Mouse (Mus musculus): ENCODE measurements around the gene Gm49387.

Gene Gm49387

DNA sequence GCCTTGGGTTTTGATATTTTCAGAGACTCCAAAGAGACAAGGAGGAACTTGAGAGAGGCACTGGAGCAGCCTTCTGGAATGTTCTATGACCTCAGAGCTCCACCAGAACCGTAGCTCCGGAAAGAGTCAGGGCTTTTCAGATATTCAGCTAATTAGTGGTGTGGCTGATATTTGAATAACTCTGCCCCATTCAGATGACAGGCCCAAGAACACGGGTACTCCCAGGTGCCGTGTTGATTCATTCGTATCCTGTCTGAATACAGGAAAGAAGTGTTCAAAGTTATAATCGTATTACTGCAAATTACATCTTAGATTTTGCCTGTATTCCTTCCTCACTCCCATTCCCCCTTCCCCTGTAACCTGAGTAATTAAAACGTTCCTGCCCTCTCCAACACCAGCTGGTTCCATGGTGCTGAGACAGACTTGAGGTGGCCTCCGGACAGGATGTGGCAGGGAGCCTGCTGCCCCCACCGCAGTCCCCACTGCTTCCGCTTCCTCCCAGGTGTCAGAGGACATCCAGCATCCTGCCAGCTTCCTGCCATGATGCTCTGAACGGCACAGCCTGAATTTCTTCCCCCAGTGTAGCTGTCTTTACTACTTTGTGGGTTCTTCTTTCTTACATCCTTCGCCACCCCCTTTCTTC lies 109.1 kb downstream of the Gm49387 start:
- in situ Hi-C loops (cut with MboI, MseI) = no loop called here

DNA sequence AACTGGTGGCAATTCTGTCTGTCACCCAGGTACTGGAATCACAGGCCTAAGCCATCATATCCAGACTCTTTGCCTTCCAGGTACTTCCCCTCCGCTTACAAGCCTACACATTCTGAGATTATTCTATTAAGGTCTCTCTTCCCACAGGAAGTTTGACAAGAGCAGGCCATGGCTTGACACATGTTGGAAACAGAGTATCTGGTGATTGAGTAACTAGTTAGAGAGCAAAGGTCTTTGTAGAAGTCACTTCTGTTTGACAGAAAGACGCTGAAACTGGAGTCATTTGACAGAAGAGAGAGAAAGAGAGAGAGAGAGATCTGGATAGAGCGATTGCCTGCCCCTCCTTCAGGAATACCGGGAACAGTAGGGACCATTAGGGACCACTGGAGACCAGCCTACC lies 109.8 kb downstream of the Gm49387 start:
- in situ Hi-C loops (cut with MboI, MseI) = no loop called here

DNA sequence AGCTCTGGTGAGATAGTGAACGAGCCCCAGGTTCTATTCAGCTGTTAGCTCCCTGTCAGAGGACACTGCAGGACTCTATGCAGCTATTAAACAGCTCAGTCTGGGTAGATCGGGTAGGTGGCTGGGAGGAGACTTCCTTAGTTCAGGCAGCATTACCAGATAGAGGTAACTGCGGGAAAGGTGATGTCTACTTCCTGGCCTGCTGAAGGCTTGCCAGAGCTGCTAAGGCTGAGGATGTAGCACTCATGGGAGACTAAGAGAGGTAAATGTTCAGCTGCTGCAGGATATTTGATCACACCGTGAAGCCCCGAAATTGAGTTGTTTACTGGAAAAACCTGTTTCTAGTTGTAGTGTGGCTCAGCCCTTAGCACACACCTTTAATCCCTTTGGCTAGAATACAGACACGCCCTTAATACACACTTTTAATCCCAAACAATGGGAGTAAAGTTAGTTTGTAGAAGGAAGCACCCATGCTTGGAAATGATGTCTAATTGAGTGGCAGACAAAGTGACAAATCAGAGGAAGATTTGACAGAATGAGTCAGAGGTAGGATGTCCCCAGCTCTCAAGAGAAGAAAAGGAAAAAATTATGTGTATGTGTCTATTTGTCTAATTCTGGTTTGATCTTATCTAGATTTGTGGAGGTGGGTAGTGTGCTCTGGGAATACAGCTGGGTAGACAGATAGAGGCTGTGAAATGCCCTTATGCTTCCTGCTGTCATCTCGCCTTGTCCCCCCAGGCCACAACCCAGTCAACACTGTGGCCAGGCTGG lies 115.5 kb downstream of the Gm49387 start:
- in situ Hi-C loops (cut with MboI, MseI) = no loop called here

DNA sequence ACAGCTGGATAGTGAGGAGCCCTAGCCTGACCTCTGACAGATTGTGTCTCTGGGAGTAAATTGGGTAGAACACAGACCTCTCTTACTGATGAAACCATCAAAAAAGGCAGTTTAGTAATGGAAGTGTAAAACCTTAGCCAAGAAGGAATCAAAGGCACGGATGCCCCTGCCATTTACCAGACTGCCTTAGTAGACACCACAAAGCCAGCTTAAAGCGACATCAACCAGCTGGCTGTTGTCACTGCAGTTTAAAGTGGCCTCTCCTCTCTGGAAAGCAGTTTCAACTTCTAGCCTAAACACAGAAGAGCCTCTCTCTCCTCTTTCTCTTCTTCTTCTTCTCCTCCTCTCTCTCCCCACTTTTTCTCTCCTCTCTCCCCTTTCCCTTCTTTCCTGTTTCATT lies 119.4 kb downstream of the Gm49387 start:
- in situ Hi-C loops (cut with MboI, MseI) = no loop called here

DNA sequence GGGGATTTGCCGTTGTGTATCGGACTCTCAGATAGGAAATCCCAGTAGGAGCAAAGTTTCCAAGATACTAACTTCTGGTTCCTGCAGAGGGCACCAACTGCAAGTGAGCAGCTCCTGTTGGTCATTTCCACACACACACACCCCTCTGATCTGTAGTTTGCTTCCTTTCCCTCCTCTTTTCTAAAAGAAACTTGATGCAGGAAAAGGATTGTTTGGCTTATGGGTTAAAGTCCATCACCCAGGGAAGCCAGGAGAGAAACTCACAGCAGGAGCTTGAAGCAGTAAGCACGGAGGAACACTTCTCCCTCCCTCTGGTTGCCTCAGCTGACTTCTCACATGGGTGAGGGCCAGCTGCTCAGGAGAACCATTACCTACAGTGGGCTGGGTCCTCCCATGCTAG lies 121.5 kb downstream of the Gm49387 start:
- in situ Hi-C loops (cut with MboI, MseI) = loop anchor here (5.0 kb wide), 1 partner anchor 73 kb away; the partner anchor contains the start of gene Colq

DNA sequence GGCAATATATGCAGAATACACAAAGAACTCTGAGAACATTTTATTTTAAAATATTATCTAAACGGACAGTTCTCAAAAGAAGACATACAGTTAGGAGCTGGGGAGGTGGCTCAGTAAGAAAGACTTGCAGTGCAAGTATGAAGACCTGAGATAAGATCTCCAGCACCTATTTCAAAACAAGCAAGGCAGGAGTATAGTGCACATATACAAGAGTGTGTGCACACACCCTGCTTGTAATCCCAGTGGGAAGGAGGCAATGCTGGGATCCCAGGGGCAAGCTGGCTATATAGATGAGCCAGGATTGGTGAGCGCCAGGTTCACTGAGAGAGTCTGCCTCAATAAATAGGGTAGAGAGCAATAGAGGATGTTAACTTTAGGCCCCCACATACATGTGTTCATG lies 124.8 kb downstream of the Gm49387 start:
- in situ Hi-C loops (cut with MboI, MseI) = loop anchor here (5.0 kb wide), 1 partner anchor 76 kb away; the partner anchor contains the start of gene Colq

DNA sequence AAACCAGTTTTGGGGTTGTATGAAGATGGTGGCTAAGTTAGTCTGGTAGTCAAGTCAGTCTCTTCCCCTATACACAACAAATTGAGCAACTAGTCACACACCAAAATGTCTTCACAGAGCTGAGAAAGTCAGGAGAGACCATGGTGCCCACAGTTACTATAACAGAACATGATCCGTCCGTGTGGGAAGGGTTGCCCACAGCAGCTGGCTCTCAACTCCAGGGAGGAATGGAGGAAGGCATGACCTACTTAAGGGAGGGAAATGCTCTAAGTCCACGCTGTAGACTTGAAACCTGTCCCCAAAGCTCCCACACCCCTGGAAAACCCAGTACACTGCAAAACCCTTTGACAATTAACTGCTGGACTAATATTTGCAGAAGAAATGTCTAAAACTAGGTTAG lies 130.4 kb downstream of the Gm49387 start:
- in situ Hi-C loops (cut with MboI, MseI) = no loop called here

DNA sequence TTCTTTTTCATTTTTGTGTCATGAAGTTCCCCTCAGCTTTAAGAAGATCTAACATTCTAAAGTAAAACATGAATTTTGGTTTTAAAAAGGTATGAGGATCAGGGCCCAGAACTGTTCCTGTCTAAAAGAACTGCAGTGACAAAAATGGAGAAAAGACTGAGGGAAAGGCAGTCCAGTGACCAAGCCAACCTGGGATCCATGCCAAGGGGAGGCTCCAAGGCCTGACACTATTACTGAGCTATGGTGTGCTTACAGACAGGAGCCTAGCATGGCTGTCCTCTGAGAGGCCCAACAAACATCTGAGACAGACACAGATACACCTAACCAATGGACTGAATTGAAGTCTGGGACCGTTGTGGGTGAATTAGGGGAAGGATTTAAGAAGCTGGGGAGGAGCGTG lies 130.8 kb downstream of the Gm49387 start:
- in situ Hi-C loops (cut with MboI, MseI) = no loop called here

DNA sequence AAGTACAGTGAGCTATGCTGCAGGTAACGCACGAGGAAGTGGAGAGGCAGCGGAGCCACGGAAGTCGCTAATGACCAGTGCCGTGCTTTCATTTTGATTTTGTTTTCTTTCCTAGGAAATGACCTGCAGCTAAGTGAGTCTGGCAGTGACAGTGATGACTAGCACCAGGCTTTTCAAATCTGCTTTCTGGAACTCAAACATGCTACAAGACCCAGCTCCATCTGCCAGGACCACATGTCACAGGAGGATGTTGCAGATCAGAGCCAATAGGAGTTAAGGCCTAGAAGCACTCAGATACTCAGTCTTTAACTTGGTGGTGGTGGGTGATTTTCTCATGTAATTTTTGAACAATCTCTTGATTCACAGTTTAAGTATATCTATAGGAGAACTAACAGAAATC lies 134.2 kb downstream of the Gm49387 start:
- in situ Hi-C loops (cut with MboI, MseI) = no loop called here

DNA sequence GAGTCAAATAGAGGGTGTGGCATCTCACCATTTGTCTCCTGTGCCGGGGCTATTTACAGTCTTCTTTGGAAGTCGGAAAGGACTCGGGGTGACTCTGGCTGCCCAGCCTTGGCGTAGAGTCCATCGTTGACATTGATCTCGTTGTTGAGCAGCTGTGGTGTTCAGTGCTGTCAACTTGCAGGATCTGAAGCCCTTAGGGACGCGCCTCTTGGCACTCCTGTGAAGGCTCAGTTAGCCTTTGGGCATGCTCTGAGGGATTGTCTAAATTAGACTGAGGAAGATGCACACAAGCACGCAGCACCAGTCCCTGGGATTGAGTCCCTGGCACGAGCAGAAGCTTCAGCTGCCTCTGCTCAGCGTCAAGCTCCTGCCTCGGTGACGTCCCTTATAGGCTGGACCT lies 137.3 kb downstream of the Gm49387 start:
- in situ Hi-C loops (cut with MboI, MseI) = loop anchor here (5.0 kb wide), 2 partner anchors 74 to 119 kb away; no protein-coding TSS in a partner anchor
